Mouse (Mus musculus) MEL (cell line): ENCODE results near the gene Dnajc27.

ENCODE experiments used
- CHD2 ChIP-seq: IDR thresholded peaks from 2 replicates; pipeline ENCODE4 v1.6.1; 2011; ENCODE audit warnings: low read length, improper control_type of control experiment
- CTCF ChIP-seq, 3 experiments: IDR thresholded peaks in 2 of 3; conservative IDR thresholded peaks in 1 of 3; 2 replicates each; pipeline ENCODE4 v1.5.1; 2011 to 2012; ENCODE audit warnings: low read length in 3 of 3, low read depth in 2 of 3, mild to moderate bottlenecking in 2 of 3, improper control_type of control experiment in 1 of 3, inconsistent platforms in 1 of 3, mixed read lengths in 1 of 3, moderate library complexity in 1 of 3; ENCODE audit not compliant: control insufficient read depth in 1 of 3, insufficient read depth in 1 of 3, poor library complexity in 1 of 3, severe bottlenecking in 1 of 3
- ELF1 ChIP-seq: IDR thresholded peaks from 2 replicates; pipeline ENCODE4 v1.6.1; 2014; ENCODE audit warnings: low read depth, mild to moderate bottlenecking, inconsistent platforms, low read length, improper control_type of control experiment, moderate library complexity
- GABPA ChIP-seq: IDR thresholded peaks from 2 replicates; pipeline ENCODE4 v1.6.1; 2012; ENCODE audit warnings: low read depth, mild to moderate bottlenecking, inconsistent platforms, low read length, improper control_type of control experiment, moderate library complexity
- JUND ChIP-seq: IDR thresholded peaks from 2 replicates; pipeline ENCODE4 v1.6.1; 2011; ENCODE audit warnings: low read depth, mild to moderate bottlenecking, improper control_type of control experiment, low read length
- MAFK ChIP-seq: IDR thresholded peaks from 2 replicates; pipeline ENCODE4 v1.6.1; 2011; ENCODE audit warnings: low read depth, mild to moderate bottlenecking, low read length, improper control_type of control experiment, borderline replicate concordance
- MAX ChIP-seq: IDR thresholded peaks from 2 replicates; pipeline ENCODE4 v1.6.1; 2011; ENCODE audit warnings: low read length, improper control_type of control experiment
- NELFE ChIP-seq: IDR thresholded peaks from 2 replicates; pipeline ENCODE4 v1.6.1; 2011; ENCODE audit warnings: low read depth, low read length, improper control_type of control experiment
- NRF1 ChIP-seq: IDR thresholded peaks from 2 replicates; pipeline ENCODE4 v1.6.1; 2014; ENCODE audit warnings: low read depth, mild to moderate bottlenecking, inconsistent platforms, low read length, improper control_type of control experiment, moderate library complexity; ENCODE audit not compliant: poor library complexity, insufficient read depth, severe bottlenecking
- POLR2A ChIP-seq, 2 experiments: IDR thresholded peaks; 2 replicates each; pipeline ENCODE4 v1.6.1; 2011 to 2012; ENCODE audit warnings: low read length in 2 of 2, mild to moderate bottlenecking in 2 of 2, control low read depth in 1 of 2, improper control_type of control experiment in 1 of 2, low read depth in 1 of 2, moderate library complexity in 1 of 2; ENCODE audit not compliant: control insufficient read depth in 1 of 2, insufficient read depth in 1 of 2, poor library complexity in 1 of 2
- POLR2AphosphoS2 ChIP-seq: IDR thresholded peaks from 2 replicates; pipeline ENCODE4 v1.6.1; 2011; ENCODE audit warnings: low read length, improper control_type of control experiment
- RCOR1 ChIP-seq: IDR thresholded peaks from 2 replicates; pipeline ENCODE4 v1.6.1; 2012; ENCODE audit warnings: low read depth, mild to moderate bottlenecking, inconsistent platforms, low read length, improper control_type of control experiment
- SIN3A ChIP-seq: IDR thresholded peaks from 2 replicates; pipeline ENCODE4 v1.6.1; 2012; ENCODE audit warnings: low read length, improper control_type of control experiment, inconsistent platforms
- USF2 ChIP-seq, 2 experiments: IDR thresholded peaks; 2 replicates each; pipeline ENCODE4 v1.6.1; 2011 to 2012; ENCODE audit warnings: improper control_type of control experiment in 2 of 2, low read length in 2 of 2, borderline replicate concordance in 1 of 2, inconsistent platforms in 1 of 2, low read depth in 1 of 2, mild to moderate bottlenecking in 1 of 2; ENCODE audit not compliant: insufficient read depth in 1 of 2

GRCm38 (mm10) chr12:4150936-4151335 is 68.6 kb downstream of the Dnajc27 start:
- TF ChIP-seq MAFK = no peak
- no peak for TF ChIP-seq CTCF (IDR thresholded peaks at IDR 0.05 in 2 of 3, conservative IDR thresholded peaks at IDR 0.05 in 1 of 3; ENCODE audit: control insufficient read depth in 1 of 3, insufficient read depth in 1 of 3, low read depth in 2 of 3, low read length in 3 of 3, poor library complexity in 1 of 3, severe bottlenecking in 1 of 3)
- TF ChIP-seq SIN3A = no peak
- TF ChIP-seq RCOR1 = no peak
- TF ChIP-seq CHD2 = no peak
- TF ChIP-seq NRF1 = no peak
- no peak for TF ChIP-seq USF2 (IDR thresholded peaks at IDR 0.05; ENCODE audit: borderline replicate concordance in 1 of 2, insufficient read depth in 1 of 2, low read depth in 1 of 2, low read length in 2 of 2)
- no peak for TF ChIP-seq POLR2A (IDR thresholded peaks at IDR 0.05; ENCODE audit: control insufficient read depth in 1 of 2, insufficient read depth in 1 of 2, low read depth in 1 of 2, low read length in 2 of 2, poor library complexity in 1 of 2)
- no peak for TF ChIP-seq JUND
- TF ChIP-seq MAX = no peak
- TF ChIP-seq GABPA = no peak
- no peak for TF ChIP-seq ELF1
- TF ChIP-seq NELFE = no peak
- no peak for TF ChIP-seq POLR2AphosphoS2
